Mouse (Mus musculus) right cerebral cortex, postnatal 4 days (tissue): ENCODE results near the gene Entpd8.

Experiments
- DNase-seq: peaks from one replicate; pipeline ENCODE4 v3.0.0-alpha.2; 2022

The Entpd8 gene

DNA sequence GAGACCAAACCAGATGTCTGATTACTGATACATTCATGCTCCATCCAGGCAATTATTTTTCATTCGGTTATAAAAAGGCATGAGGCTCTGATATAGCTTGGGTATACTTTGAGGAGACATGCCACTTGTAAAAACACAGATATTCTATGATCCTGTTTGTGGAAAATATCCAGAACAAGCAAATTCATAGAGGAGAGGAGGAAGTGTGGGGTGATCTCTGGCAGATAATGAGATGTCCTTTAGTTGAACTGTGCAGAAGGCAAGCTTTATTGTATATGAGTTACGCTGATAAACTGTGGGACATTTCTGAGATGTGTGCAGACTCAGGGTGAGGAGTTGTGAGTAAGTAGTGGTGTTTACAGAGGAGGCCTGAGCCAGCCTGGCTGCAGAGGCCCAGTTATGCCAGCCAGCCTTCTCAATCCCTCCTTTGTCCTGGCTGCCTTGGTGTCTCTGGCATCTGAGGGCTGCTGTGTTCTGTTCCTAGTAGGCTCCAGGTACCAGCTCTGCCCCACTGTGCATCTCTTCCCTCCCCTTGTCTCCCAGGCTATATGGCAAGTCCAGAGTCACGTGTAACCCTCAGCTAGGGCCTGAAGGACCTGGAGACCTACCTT, 18.0 kb downstream of the Entpd8 start:
- DNase-seq = no peak

DNA sequence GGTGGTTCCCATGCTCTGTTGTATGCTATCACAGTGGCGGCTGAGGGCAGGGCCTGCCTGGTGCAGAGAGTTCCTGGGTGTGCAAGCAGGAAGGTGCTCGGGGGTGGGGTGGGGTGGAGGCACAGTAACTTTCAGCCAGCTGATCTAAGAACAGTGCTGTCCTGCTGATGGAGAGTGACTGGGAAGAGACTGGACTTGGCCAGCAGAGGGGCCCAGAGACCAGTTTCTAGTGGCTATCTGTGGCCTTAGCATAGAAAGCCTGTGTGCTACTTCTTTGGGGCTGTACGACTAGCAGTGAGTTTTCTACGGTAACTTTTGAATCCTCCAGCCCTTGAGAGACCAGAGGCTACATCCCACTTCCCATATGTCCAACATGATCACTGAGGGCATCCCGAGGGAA, 18.9 kb downstream of the Entpd8 start:
- peak; percentile 32 for DNase-seq

DNA sequence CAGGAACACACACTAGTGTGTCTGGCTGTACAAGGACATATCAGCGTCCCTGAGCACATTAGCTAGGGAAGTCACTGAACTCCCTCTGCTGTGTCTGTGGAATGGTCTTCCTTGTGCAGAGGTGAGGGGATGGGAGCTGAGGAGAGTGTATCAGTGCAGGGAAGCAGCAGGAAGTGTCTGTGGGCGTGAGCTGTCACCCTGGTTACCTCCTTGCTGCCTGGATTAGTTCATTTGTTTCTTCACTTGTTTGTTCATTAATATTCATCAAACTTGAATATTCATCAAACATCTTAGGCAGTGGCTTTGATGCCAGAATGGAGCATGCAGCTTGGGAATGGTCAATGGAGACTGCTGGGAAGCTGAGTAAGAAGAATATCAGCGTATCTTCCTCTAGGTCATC, 19.6 kb downstream of the Entpd8 start:
- DNase-seq = no peak

DNA sequence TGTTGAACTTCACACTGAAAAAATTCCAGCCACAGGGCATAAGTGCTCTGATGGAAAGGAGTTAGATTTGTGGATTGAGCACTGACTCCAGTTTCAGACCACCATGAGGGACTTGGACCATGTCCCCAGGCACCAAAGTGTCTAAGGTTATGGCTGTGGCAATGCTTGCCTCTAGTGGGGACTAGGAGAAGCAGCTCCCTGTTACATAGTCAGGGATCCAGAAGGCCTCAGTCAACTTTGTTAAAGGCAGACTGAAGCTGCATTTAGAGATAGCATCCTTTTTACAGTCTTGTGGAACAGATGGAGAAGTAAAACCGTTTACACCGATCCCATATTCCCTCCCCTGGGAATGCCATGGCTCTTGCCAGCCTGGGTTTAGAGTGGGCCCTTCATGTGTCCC, 24.0 kb downstream of the Entpd8 start:
- no peak for DNase-seq

DNA sequence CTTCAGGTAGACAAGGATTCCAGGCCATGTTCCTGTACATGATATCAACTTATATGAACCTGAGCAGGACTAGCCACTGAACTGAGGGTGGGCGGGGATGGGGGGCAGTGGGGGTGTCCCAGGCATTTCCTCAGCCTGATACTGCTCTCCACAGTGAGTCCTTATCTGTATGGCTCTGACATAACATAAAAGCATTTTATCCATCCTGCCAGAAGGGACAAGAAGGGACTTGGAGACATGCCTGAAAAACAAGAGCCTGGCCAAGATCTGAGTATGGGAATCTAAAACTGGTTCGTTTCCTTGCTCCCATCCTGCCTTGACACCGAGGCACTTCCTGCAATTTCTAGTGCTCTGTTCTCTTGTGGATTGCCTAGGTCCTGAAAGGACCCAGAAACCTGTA, 25.9 kb downstream of the Entpd8 start:
- no peak for DNase-seq

DNA sequence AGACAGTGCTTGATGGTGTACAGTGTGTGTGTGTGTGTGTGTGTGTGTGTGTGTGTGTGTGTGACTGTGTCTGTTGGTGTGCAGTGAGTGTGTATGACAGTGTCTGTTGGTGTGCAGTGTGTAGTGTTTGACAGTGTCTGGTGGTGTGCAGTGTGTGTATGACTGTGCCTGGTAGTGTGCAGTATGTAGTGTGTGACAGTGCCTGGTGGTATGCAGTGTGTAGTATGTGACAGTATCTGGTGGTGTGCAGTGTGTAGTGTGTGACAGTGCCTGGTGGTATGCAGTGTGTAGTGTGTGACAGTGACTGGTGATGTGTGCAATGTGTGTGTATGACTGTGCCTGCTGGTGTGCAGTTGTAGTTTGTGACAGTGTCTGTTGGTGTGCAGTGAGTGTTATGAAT, 29.4 kb downstream of the Entpd8 start:
- no peak for DNase-seq

DNA sequence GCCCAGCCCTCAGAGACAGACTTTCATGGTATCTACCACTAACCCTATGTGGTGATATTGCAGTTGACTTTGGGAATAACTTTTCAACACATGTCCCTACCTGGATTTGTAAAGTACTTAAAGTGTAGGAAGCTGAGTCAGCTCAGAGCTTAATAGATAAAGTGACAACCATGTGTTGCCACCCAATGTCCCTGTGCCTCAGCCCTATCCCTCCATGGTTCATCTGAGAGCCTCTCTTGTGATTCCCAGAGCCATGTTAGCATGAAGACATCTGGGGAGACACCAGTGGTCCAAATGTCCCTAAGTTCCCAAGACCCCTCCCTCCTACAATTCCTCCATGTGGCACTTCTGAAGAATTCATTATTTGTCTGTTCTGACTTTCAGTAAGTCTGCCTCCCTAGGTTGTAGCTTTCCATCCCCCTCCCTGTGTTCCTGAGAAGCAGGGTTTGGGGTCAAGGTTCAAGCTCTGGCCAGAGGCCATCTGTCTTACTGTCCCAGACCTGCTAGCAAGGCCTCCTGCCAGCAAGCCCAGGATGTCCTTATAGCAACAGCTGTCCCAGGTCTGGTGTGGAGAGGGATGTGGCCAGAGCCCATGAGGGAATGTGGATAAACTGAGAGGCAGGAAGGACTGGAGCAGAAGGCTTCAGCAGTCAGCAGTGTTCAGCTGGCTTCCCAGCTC, 30.5 kb downstream of the Entpd8 start:
- DNase-seq = no peak

DNA sequence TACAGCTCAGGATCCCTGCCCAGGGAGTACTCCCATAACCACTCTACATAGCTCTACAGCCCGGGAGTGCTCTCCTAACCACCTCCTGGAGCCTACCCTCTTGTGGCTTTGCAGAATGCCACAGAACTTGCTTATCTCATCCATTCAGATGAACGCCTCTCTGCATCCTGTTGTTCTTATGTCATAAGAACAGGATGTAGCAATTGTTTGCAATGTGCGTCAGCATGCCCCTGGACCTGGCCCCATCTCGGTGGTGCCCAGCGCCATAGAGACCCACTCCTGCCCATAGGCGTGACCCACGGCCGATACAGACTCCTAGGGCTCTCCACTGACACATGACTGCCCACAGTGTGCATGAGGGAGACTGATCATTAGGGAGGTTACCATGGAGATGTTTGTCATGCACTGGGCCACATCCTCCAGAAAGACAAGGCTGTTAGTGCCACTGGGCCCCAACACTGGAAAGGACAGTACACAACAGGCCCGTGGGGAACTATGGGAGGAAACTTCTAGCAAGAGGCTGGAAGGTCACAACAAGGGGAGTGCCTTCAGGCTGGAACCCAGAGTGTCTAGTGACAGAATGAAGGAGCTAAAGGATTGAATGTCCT, 31.2 kb downstream of the Entpd8 start:
- no peak for DNase-seq

DNA sequence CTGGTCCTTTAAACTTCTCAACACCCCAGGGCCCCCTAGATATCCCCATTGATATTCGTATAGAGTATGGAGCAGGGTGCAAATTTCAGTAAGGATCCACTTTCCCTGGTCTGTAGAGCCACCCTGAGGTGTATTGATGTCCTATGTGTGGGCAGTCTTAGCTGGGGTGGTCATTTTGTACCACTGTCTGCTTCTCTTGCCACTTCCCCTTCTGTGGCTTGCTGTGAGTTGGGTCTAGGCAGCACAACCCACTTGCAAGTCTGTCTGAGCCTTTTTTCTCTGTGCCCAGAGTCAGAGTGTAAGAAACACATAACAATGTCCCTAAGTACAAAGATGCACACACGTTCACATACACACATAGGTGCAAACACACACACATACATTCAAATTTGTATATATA, 34.2 kb downstream of the Entpd8 start:
- DNase-seq = no peak

DNA sequence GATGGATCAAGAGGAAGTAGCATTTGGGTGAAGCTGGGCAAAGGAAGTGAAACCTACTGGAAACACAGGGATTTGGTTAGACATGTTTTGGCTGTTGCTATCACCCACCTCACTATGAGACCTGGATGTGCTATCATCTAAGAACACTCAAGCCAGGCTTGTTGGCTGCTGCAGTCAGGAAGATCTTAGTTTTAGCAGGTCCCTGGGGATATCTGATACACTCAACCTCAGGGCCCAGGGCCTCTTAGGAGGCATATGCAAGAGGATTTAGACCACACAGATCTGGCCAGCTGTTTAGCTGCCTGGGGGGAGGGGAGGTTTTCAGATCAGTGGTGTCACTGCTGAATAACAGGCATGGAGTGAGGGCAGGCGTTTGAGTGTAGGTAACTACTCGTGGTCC, 35.3 kb downstream of the Entpd8 start:
- DNase-seq = no peak

DNA sequence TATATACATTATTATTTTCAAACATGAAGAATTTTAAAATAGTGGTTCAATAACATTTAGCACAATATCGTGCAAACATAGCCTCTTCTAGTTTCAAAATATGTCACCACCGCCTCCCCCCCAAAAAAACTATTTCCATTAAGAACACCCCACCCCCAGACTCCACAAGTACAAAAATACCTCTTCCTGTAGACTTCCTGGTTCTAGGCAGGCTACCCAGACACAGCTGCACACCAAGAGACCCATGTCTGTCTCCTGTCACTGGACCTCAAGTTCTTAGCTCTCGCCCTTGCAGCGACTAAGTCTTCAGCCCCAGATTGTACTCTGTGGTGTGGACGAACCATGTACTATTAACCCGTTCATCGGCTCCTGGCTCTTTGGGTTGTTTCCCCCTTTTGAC, 40.9 kb downstream of the Entpd8 start:
- no peak for DNase-seq

DNA sequence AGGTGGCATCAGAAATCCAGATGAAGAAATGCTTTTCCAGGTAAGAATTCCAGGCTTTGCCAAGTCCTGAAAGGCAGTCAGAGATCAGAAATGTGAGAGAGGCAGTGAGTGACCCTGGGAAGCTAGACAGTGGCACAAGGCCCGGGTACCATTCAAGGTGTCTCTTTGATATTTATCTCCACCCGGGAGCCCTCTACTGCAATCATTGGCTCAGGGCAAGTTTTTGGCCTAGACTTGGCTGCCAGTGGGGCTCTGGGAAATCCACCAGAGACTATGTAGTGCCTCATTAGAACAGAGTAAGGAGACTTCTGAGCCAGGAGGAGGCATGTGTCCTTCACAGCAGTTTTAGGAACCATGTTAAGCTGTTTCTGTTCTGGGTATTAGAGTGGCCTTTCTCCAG, 42.6 kb downstream of the Entpd8 start:
- no peak for DNase-seq

DNA sequence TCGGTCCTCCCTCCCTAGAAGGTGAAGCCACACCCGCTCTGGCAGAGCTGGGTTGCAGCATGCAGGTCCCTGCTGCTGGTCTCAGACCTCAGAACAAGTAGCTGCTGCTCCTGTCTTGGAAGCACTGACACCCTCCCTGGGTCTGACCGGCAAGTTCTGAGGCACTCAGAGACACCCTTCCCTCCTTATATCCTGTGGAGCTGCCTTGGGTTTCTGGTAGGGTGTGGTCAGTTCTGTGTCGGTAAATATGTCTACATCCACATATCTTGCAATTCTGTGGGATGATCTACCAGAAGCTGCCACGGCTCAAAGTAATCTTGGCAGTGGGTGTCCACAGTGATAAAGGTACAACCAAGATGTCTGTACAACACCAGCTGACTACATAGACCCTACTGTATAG, 43.4 kb downstream of the Entpd8 start:
- no peak for DNase-seq

DNA sequence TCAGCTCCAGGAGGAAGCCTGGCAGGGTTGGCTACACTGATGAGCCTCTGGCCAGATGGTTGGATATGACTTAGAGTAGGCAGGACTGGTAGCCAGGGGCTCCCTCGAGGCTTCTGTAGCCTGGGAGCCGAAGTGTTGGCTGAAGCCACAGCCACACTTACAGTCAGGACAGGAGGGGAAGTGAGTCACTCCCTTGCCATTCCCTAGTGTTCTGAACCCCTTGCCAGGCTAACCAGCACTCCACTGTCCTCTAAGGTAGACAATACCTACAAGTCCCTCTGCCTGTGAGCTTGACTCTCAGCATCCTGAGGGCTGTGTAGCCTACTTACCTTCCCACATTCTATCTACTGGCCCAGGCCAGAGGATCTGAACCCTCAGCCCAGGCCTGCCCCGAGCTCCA, 44.3 kb downstream of the Entpd8 start:
- no peak for DNase-seq

DNA sequence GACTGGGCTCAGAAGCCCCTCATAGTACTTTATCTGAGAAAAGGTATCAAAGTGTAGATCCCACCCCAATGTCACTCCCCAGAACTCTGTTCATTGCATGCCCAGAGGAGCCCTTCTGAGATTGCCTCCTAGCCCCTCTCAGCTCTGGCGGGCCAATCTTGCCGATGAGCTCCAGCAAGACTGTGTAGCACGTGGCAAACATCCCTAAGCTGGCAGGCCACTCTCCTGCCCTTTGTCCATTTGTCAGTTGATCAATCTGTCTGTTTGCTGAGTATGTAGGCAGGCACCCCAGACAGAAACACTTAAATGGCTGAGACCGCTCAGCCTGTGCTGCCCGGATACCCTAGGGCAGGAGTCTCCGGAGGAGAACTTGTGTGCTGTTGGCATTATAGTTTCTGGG, 45.0 kb downstream of the Entpd8 start:
- no peak for DNase-seq

DNA sequence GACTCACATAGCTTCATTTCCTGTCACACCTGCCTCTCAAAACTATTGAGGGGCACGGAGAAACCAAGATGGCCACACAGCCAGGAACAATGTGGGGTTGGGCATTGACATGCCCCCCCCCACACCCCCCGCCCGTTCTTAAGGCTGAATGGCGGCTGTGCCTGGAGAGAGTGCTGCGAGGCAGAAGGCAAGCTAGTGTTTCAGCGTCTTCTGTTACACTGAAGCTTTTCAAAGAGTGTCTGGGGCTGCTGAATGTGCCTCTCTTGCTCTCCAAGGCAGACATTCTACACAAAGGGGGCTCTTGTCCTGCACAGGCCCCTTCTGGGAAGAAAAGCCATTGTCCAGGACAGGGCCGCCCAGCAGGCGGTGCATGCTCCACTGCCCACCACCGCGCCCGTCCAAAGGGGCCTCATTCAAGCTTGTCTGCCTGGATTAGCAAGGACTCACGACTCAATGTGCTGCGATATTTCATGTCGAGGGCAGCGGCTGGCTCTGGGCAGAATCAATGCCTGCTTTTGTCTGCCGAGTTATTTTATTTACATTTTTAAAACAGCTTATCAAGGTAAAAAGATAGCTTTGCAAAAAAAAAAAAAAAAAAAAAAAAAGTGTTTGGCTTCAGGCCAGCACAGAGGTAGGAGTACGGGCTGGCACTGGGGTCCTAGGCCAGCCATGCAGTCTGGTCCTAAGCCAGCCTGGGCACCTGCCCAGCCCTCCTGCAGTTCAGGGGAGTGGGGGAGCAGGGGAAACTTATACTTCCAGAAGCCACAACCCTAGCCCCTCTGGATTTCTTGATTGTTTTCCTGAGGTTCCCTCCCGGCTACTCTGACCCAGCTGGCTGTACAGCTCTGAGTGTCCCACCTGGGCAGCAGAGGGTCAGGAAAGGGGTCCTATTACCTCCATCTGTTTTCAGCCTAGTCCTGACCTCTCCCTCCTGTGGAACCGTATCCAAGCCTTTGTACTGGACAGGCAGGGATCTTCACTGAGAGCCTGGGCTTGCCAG, 46.2 kb downstream of the Entpd8 start:
- peak; percentile 52 for DNase-seq

DNA sequence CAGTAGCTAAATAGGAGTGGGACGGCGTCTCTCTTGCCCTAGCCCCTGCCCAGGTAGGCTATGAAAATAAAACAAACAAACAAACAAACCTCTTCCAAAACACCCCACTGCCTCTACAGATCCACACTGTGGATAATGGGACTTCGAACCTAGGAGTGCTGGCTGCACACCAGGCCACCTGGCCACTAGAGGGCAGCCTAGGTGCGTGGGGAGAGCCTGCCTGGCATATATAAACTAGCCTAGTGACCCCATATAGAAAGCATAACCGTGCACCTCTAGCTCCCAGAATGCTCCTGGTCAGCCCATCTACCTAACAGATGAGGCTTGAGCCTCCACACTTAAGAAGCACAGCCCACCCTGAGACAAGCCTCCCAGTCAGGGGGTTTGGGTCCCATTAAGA, 47.1 kb downstream of the Entpd8 start:
- peak; percentile 40 for DNase-seq

DNA sequence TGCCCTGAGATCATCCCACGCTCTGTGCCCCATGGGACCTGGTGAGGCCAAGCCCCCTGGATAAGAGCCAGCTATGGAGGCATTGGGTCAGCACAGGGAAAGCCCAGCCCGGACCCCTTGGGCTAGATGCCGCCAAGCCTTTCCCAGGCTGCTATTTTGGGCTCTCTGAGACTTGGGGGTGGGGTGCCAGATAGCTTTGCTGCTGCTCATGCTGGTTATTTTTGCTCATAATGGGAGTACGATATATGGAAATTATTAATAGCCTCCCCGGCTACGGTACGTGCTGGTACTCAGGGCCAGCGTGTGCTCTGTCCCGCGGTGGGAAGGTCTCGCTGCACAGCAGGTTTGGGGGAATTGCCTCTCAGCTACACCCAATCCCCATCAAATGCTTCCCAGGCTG, 48.0 kb downstream of the Entpd8 start:
- DNase-seq = peak; percentile 19

DNA sequence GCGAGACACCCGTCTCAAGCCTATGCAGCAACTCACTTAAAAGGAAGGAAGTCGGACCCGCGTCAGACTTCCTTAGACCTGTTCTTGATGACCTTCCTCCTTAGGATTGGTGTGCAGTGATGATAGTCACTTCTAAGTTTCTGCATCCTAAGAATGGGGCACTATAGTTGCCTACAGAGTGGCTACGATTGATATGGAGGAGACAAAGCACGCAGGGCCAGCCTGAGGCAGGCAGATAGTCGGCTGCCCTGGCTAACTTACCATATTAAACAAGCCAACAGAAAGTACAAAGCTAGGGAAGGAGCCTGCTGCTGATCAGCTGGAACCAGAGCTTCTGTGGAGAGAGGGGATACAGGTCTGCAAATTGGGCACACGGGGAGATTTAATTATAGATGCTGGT, 51.5 kb downstream of the Entpd8 start:
- no peak for DNase-seq
